Mouse (Mus musculus): ENCODE results near the gene Bcas2. TPM values are rescaled to one million over a fixed set of nuclear protein-coding genes. Genes with fewer than 3 reads are reported as not detected.

Gene Bcas2
- polyA plus RNA-seq, 1 experiment from 2014 or later, result 109 TPM

- Histone ChIP-seq H3K9ac (ENCODE audit: low read length) (no peak overlapping the region), H3K4me2 (replicated peaks; ENCODE audit: low read depth) (no peak overlapping the region), H3K27me3 (ENCODE audit: control insufficient read depth, insufficient read depth, low read length) (no peaks in the 10 kb centered on the region), H3K36me3 (ENCODE audit: control insufficient read depth, insufficient read depth, low read length) (no peaks in the 10 kb centered on the region), H3K9me3 (ENCODE audit: control insufficient read depth, low read length) (no peaks in the 10 kb centered on the region), H3K27ac (replicated peaks) (no peak overlapping the region), H3K4me3 (ENCODE audit: low read depth, low read length) (no peak overlapping the region), H3K4me1 (replicated peaks; ENCODE audit: control insufficient read depth, insufficient read depth) (no peaks in the 10 kb centered on the region)
- ATAC-seq (ENCODE audit: low FRiP score, low TSS enrichment) (no peak), DNase-seq (ENCODE audit: low spot score) (no peak)
- no peak for TF ChIP-seq EP300 (optimal IDR thresholded peaks at IDR 0.05)
- no peak for TF ChIP-seq CTCF (IDR thresholded peaks at IDR 0.05; ENCODE audit: low read depth)
- WGBS, result 92% methylated on average over 3 of the region's 3 CpGs
Observed at GRCm38 (mm10) chr3:103204445-103204844, 33.0 kb downstream of the Bcas2 start.

GRCm38 (mm10) chr3:103206393-103206792 lies 34.9 kb downstream of the Bcas2 start:
- Histone ChIP-seq H3K36me3 (ENCODE audit: control insufficient read depth, insufficient read depth, low read length) (no peaks in the 10 kb centered on the region), H3K4me2 (replicated peaks; ENCODE audit: low read depth) (no peak overlapping the region), H3K9me3 (ENCODE audit: control insufficient read depth, low read length) (no peaks in the 10 kb centered on the region; the same call in 1 of the 2 replicates), H3K9ac (ENCODE audit: low read length) (no peak overlapping the region), H3K27ac (replicated peaks) (no peak overlapping the region), H3K4me1 (replicated peaks; ENCODE audit: control insufficient read depth, insufficient read depth) (no peaks in the 10 kb centered on the region), H3K4me3 (ENCODE audit: low read depth, low read length) (no peak overlapping the region), H3K27me3 (ENCODE audit: control insufficient read depth, insufficient read depth, low read length) (no peaks in the 10 kb centered on the region)
- ATAC-seq (ENCODE audit: low FRiP score, low TSS enrichment) (no peak), DNase-seq (ENCODE audit: low spot score) (no peak)
- WGBS, result 84% methylated on average over 6 of the region's 6 CpGs
- TF ChIP-seq EP300 (optimal IDR thresholded peaks at IDR 0.05) (no peak), CTCF (IDR thresholded peaks at IDR 0.05; ENCODE audit: low read depth) (no peak)

- Histone ChIP-seq H3K4me3 (ENCODE audit: low read depth, low read length) (no peak overlapping the region), H3K4me1 (replicated peaks; ENCODE audit: control insufficient read depth, insufficient read depth) (no peaks in the 10 kb centered on the region), H3K36me3 (ENCODE audit: control insufficient read depth, insufficient read depth, low read length) (no peaks in the 10 kb centered on the region), H3K27me3 (ENCODE audit: control insufficient read depth, insufficient read depth, low read length) (no peaks in the 10 kb centered on the region), H3K4me2 (replicated peaks; ENCODE audit: low read depth) (no peak overlapping the region), H3K27ac (replicated peaks) (no peak overlapping the region), H3K9ac (ENCODE audit: low read length) (no peak overlapping the region), H3K9me3 (ENCODE audit: control insufficient read depth, low read length) (no peaks in the 10 kb centered on the region; the same call in 1 of the 2 replicates)
- ATAC-seq (ENCODE audit: low FRiP score, low TSS enrichment) (no peak), DNase-seq (ENCODE audit: low spot score) (no peak)
- TF ChIP-seq CTCF (IDR thresholded peaks at IDR 0.05; ENCODE audit: low read depth) (no peak), EP300 (optimal IDR thresholded peaks at IDR 0.05) (no peak)
- WGBS, result 54% methylated on average over 5 of the region's 5 CpGs
Observed at GRCm38 (mm10) chr3:103207749-103208148, 36.3 kb downstream of the Bcas2 start.

- H3K4me1 ChIP-seq (replicated peaks; ENCODE audit: control insufficient read depth, insufficient read depth), result no peaks in the 10 kb centered on the region
- DNase-seq (ENCODE audit: low spot score) (no peak), ATAC-seq (ENCODE audit: low FRiP score, low TSS enrichment) (no peak)
- H3K4me3 ChIP-seq (ENCODE audit: low read depth, low read length), result no peak overlapping the region
- TF ChIP-seq CTCF (IDR thresholded peaks at IDR 0.05; ENCODE audit: low read depth), result no peak
- TF ChIP-seq EP300 (optimal IDR thresholded peaks at IDR 0.05), result no peak
- H3K4me2 ChIP-seq (replicated peaks; ENCODE audit: low read depth), result no peak overlapping the region
- H3K27me3 ChIP-seq (ENCODE audit: control insufficient read depth, insufficient read depth, low read length), result no peaks in the 10 kb centered on the region
- no peaks in the 10 kb centered on the region for H3K36me3 ChIP-seq (ENCODE audit: control insufficient read depth, insufficient read depth, low read length)
- no peak overlapping the region for H3K27ac ChIP-seq (replicated peaks)
- no peaks in the 10 kb centered on the region; the same call in 1 of the 2 replicates for H3K9me3 ChIP-seq (ENCODE audit: control insufficient read depth, low read length)
- 72% methylated on average over 2 of the region's 2 CpGs for WGBS
- H3K9ac ChIP-seq (ENCODE audit: low read length), result no peak overlapping the region
Observed at GRCm38 (mm10) chr3:103208237-103208636, 36.8 kb downstream of the Bcas2 start.

- H3K9ac ChIP-seq (ENCODE audit: low read length), result no peak overlapping the region
- no peaks in the 10 kb centered on the region for H3K36me3 ChIP-seq (ENCODE audit: control insufficient read depth, insufficient read depth, low read length)
- H3K4me2 ChIP-seq (replicated peaks; ENCODE audit: low read depth), result no peak overlapping the region
- no peaks in the 10 kb centered on the region; the same call in 1 of the 2 replicates for H3K9me3 ChIP-seq (ENCODE audit: control insufficient read depth, low read length)
- TF ChIP-seq EP300 (optimal IDR thresholded peaks at IDR 0.05) (no peak), CTCF (IDR thresholded peaks at IDR 0.05; ENCODE audit: low read depth) (no peak)
- H3K4me1 ChIP-seq (replicated peaks; ENCODE audit: control insufficient read depth, insufficient read depth), result no peaks in the 10 kb centered on the region
- 64% methylated on average over 2 of the region's 2 CpGs for WGBS
- DNase-seq (ENCODE audit: low spot score), result no peak
- H3K27me3 ChIP-seq (ENCODE audit: control insufficient read depth, insufficient read depth, low read length), result no peaks in the 10 kb centered on the region
- no peak overlapping the region for H3K27ac ChIP-seq (replicated peaks)
- no peak for ATAC-seq (ENCODE audit: low FRiP score, low TSS enrichment)
- H3K4me3 ChIP-seq (ENCODE audit: low read depth, low read length), result no peak overlapping the region
Observed at GRCm38 (mm10) chr3:103211101-103211500, 39.6 kb downstream of the Bcas2 start.

- H3K36me3 ChIP-seq (ENCODE audit: control insufficient read depth, insufficient read depth, low read length), result no peaks in the 10 kb centered on the region
- TF ChIP-seq EP300 (optimal IDR thresholded peaks at IDR 0.05) (no peak), CTCF (IDR thresholded peaks at IDR 0.05; ENCODE audit: low read depth) (no peak)
- no peak overlapping the region for H3K27ac ChIP-seq (replicated peaks)
- no peak for DNase-seq (ENCODE audit: low spot score)
- H3K9me3 ChIP-seq (ENCODE audit: control insufficient read depth, low read length), result no peaks in the 10 kb centered on the region; the same call in 1 of the 2 replicates
- no peak for ATAC-seq (ENCODE audit: low FRiP score, low TSS enrichment)
- no peak overlapping the region for H3K9ac ChIP-seq (ENCODE audit: low read length)
- H3K4me1 ChIP-seq (replicated peaks; ENCODE audit: control insufficient read depth, insufficient read depth), result no peaks in the 10 kb centered on the region
- H3K27me3 ChIP-seq (ENCODE audit: control insufficient read depth, insufficient read depth, low read length), result no peaks in the 10 kb centered on the region
- 52% methylated on average over 1 of the region's 1 CpGs for WGBS
- H3K4me2 ChIP-seq (replicated peaks; ENCODE audit: low read depth), result no peak overlapping the region
- no peak overlapping the region for H3K4me3 ChIP-seq (ENCODE audit: low read depth, low read length)
Observed at GRCm38 (mm10) chr3:103212142-103212541, 40.7 kb downstream of the Bcas2 start.
